In the genomic region with DNA sequence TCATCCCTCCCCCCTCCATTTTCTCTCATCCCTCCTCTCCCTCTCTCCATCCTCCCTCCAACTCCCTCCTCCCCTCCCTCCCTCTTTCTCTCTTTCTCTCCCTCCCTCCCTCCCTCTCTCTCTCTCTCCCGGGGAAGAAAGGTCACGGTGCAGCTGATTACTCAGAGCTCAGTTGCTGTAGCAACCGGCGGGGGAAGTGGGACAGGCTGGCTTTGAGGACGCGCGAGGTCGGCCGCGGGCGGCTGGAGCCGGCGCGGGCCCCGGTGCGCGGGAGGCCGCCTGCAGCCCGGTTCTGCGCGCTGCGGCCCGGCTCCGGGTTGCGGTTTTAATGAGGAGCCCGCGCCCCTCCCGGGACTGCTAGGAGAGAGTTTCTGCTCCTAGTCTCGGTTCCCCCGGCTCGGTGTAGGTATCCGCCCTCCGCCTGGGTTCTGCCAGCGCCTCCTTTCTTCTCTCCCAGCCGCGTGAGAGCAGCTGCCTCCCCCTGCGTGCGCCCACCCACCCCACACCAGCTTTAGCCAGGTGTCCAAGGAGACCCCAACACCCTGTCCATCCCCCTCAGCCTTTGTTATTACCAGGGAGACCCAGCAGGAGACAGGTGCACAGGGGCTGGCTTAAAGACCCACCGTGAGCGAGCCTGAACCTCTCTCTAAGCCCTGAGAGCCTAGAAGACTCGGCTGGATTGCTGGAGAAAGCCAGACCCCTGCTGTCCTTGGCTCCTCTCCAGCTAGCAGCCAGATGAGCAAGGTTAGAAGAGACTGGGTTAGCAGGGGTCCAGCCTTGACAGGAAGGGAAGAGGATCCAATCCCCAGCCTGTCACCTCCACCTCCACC, we compare ENCODE assay signal across 7 mouse cellular contexts.
DNase-seq lines count a peak whose midpoint lies in the region; ATAC-seq and TF ChIP-seq lines count a peak whose summit lies in the region.

No protein-coding gene starts in this region.

- WGBS in embryonic facial prominence, embryonic 11.5 days = under 1% methylated on average over 36 of the region's 41 CpGs
- 3% methylated on average over 41 of the region's 41 CpGs for WGBS in liver, adult 2 months

- H3K9me3 ChIP-seq in embryonic facial prominence, embryonic 11.5 days (replicated peaks; ENCODE audit: control insufficient read depth, low read length) = no peaks in the 10 kb centered on the region

- H3K27ac ChIP-seq in embryonic facial prominence, embryonic 11.5 days (replicated peaks; ENCODE audit: low read depth, low read length) = peak overlapping the region; percentile 99
- H3K27ac ChIP-seq in liver, adult 2 months (replicated peaks; ENCODE audit: insufficient read depth, low read depth, low read length) = peak overlapping the region; percentile 63

- H3K4me2 ChIP-seq in embryonic facial prominence, embryonic 11.5 days (ENCODE audit: low read depth, low read length) = peak overlapping the region; percentile 73

- TF ChIP-seq CTCF in liver, adult 2 months (IDR thresholded peaks at IDR 0.05; ENCODE audit: low read depth, low read length) = no peak

- peak; percentile 89 for DNase-seq in adrenal gland, postnatal 10 days
- DNase-seq in embryonic facial prominence, embryonic 11.5 days (ENCODE audit: low spot score) = peak; percentile 95
- DNase-seq in heart, adult 8-10 months (ENCODE audit: low spot score) = peak; percentile 71
- DNase-seq in kidney, adult 8-10 months = peak; percentile 82 to 91
- DNase-seq in liver, adult 2 months (ENCODE audit: extremely low read depth, low read depth, low spot score) = peak; percentile 74
- DNase-seq in spleen, postnatal 36 days (ENCODE audit: low spot score in 2 of 2) = peak; percentile 76 to 80

- 0 out of 2 replicates have a peak, but pooled peaks have one; percentile 5 for TF ChIP-seq POLR2A in liver, adult 2 months (IDR thresholded peaks at IDR 0.05; ENCODE audit: extremely low read depth, insufficient read depth, low read length)

- H3K79me2 ChIP-seq in liver, adult 2 months (ENCODE audit: control insufficient read depth, insufficient read depth, low read length) = no peaks in the 10 kb centered on the region

- peak overlapping the region; percentile 35 for H3K4me3 ChIP-seq in embryonic facial prominence, embryonic 11.5 days (ENCODE audit: low read depth, low read length)
- peak overlapping the region; percentile 51; the same call in 1 of the 2 replicates for H3K4me3 ChIP-seq in liver, adult 2 months (ENCODE audit: insufficient read depth, low read depth, low read length)

- no peaks in the 10 kb centered on the region for H3K36me3 ChIP-seq in embryonic facial prominence, embryonic 11.5 days (replicated peaks; ENCODE audit: control insufficient read depth, insufficient read depth, low read depth, low read length)
- H3K36me3 ChIP-seq in liver, adult 2 months (ENCODE audit: control insufficient read depth, insufficient read depth, low read length) = no peaks in the 10 kb centered on the region

- H3K9ac ChIP-seq in embryonic facial prominence, embryonic 11.5 days (replicated peaks; ENCODE audit: low read length) = peak overlapping the region; percentile 81
- peak overlapping the region; percentile 82 for H3K9ac ChIP-seq in liver, adult 2 months (ENCODE audit: low read depth, low read length)

- ATAC-seq in embryonic facial prominence, embryonic 11.5 days (replicated peaks; ENCODE audit: insufficient number of reproducible peaks, low FRiP score, low TSS enrichment, low read depth) = peak; percentile 80
- ATAC-seq in monocyte, adult 5-6 weeks (replicated peaks; ENCODE audit: insufficient number of reproducible peaks, low FRiP score, low TSS enrichment, poor library complexity, severe bottlenecking) = peak; percentile 38; the same call in 1 of the 2 replicates

- no peaks in the 10 kb centered on the region; the same call in 1 of the 2 replicates for H3K27me3 ChIP-seq in embryonic facial prominence, embryonic 11.5 days (ENCODE audit: control insufficient read depth, insufficient read depth, low read length)
- no peaks in the 10 kb centered on the region for H3K27me3 ChIP-seq in liver, adult 2 months (ENCODE audit: control insufficient read depth, insufficient read depth, low read length)

- H3K4me1 ChIP-seq in embryonic facial prominence, embryonic 11.5 days (ENCODE audit: control insufficient read depth, insufficient read depth, low read length) = peaks cover 15% of the 10 kb centered on the region
- H3K4me1 ChIP-seq in liver, adult 2 months (ENCODE audit: control insufficient read depth, insufficient read depth, low read length) = peaks cover 28% of the 10 kb centered on the region

Comparison
In these comparisons a context has a peak if more than half of its experiments do, and no peak if none do; other contexts are left out.
1. Peak in every context shown above with its lines: DNase-seq, ATAC-seq, H3K4me3 ChIP-seq and H3K27ac ChIP-seq.